Mouse (Mus musculus) stomach, postnatal 0 days (tissue): ENCODE data around the gene Eif3j1.

ENCODE experiments used
- CTCF ChIP-seq: IDR thresholded peaks from 2 replicates; pipeline ENCODE4 v1.5.1; 2016; ENCODE audit warnings: antibody characterized with exemption, low read depth, mild to moderate bottlenecking, moderate library complexity
- EP300 ChIP-seq: optimal IDR thresholded peaks from 2 replicates; pipeline ENCODE3; 2016; ENCODE audit warnings: antibody characterized with exemption

DNA sequence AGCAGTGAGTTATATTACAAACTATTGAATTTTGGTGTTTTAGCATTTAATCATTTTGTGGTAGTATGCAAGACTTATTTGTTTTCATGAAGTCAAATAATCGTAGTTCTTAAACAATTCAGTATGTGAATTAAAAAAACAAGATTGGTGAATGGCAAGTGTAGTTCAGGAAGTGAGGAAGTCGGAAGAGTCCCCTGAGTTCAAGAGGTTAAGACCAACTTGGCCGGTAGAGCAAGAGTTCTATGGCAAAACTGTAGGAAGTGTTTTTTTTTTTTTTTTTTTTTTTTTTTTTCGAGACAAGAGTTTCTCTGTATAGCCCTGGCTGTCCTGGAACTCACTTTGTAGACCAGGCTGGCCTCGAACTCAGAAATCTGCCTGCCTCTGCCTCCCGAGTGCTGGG, 3.6 kb downstream of the Eif3j1 start:
- TF ChIP-seq CTCF (no peak), EP300 (no peak)
